Mouse (Mus musculus) midbrain, embryonic 16.5 days (tissue): ENCODE measurements around the gene Mthfsd. TPM values are rescaled to one million over a fixed set of nuclear protein-coding genes. Genes with fewer than 3 reads are reported as not detected.

Experiments used
- ATAC-seq: fragments of 200-750 bp; cut with Nextera tagmentation; 2 replicates; pipeline ENCODE4 v1.8.0; 2017; ENCODE audit warnings: moderate TSS enrichment
- H3K27ac ChIP-seq: fragments of 300-500 bp; sonication (generic); 2 replicates; pipeline ENCODE4 v1.5.1; 2014; ENCODE audit warnings: mild to moderate bottlenecking, low read length, mixed read lengths
- H3K27me3 ChIP-seq: fragments of 300-500 bp; sonication (generic); 2 replicates; pipeline ENCODE4 v1.6.1; 2014; ENCODE audit warnings: low read depth, low read length, mixed read lengths; ENCODE audit not compliant: control insufficient read depth, insufficient read depth
- H3K36me3 ChIP-seq: fragments of 300-500 bp; sonication (generic); 2 replicates; pipeline ENCODE4 v1.6.1; 2014; ENCODE audit warnings: mild to moderate bottlenecking, low read length, moderate library complexity, mixed read lengths; ENCODE audit not compliant: control insufficient read depth, insufficient read depth
- H3K4me1 ChIP-seq: fragments of 300-500 bp; sonication (generic); 2 replicates; pipeline ENCODE4 v1.6.1; 2014; ENCODE audit warnings: mild to moderate bottlenecking, low read length, mixed read lengths; ENCODE audit not compliant: control insufficient read depth, insufficient read depth
- H3K4me2 ChIP-seq: fragments of 300-500 bp; sonication (generic); 2 replicates; pipeline ENCODE4 v1.6.1; 2014; ENCODE audit warnings: mild to moderate bottlenecking, low read length, mixed read lengths
- H3K4me3 ChIP-seq: fragments of 300-500 bp; sonication (generic); 2 replicates; pipeline ENCODE4 v1.5.1; 2014; ENCODE audit warnings: low read depth, mild to moderate bottlenecking, low read length, moderate library complexity, mixed read lengths
- H3K9ac ChIP-seq: fragments of 300-500 bp; sonication (generic); 2 replicates; pipeline ENCODE4 v1.6.1; 2014; ENCODE audit warnings: low read depth, low read length, mixed read lengths
- H3K9me3 ChIP-seq: fragments of 300-500 bp; sonication (generic); replicated peaks from 2 replicates; pipeline ENCODE4 v1.6.1; 2014; ENCODE audit warnings: mild to moderate bottlenecking, low read length, mixed read lengths; ENCODE audit not compliant: control insufficient read depth, poor library complexity, severe bottlenecking
- WGBS: fragments of 180-500 bp; shearing (Covaris S2); extraction: QIAGEN DNeasy Blood & Tissue Kit; methylation state at CpG from one replicate; pipeline ENCODE4 v1.1.7; 2014; 5-methylcytosine and 5-hydroxymethylcytosine counted together
- polyA plus RNA-seq: library from polyadenylated mRNA; unstranded; fragments of >200 nt; fragmentation: Nextera tagmentation; extraction: Ambion mirVana; gene quantifications from 2 replicates; pipeline ENCODE4 v1.2.1, GENCODE M21; 2015

The Mthfsd gene
- polyA plus RNA-seq, 1 experiment from 2014 or later = 52.3 TPM

GRCm38 (mm10) chr8:121118634-121119420 is 10.6 kb upstream of the Mthfsd start:
- Histone ChIP-seq H3K27ac (no peak overlapping the region), H3K9ac (no peak overlapping the region), H3K27me3 (peaks cover 76% of the 10 kb centered on the region), H3K36me3 (no peaks in the 10 kb centered on the region), H3K4me3 (no peak overlapping the region), H3K4me2 (no peak overlapping the region), H3K9me3 (no peaks in the 10 kb centered on the region; the same call in 1 of the 2 replicates), H3K4me1 (peaks cover 5% of the 10 kb centered on the region; the same call in 1 of the 2 replicates)
- 1% methylated on average over 18 of the region's 18 CpGs for WGBS
- no peak for ATAC-seq

- Histone ChIP-seq H3K27me3 (peaks cover 71% of the 10 kb centered on the region), H3K9me3 (no peaks in the 10 kb centered on the region; the same call in 1 of the 2 replicates), H3K36me3 (no peaks in the 10 kb centered on the region), H3K4me3 (peak overlapping the region; percentile 16; the same call in 1 of the 2 replicates), H3K4me1 (peaks cover 5% of the 10 kb centered on the region; the same call in 1 of the 2 replicates), H3K9ac (no peak overlapping the region), H3K27ac (no peak overlapping the region), H3K4me2 (no peak overlapping the region)
- WGBS = under 1% methylated on average over 28 of the region's 28 CpGs
- ATAC-seq = no peak
Measured at GRCm38 (mm10) chr8:121117906-121118305, 9.7 kb upstream of the Mthfsd start.

GRCm38 (mm10) chr8:121117186-121117651 is 9.0 kb upstream of the Mthfsd start:
- Histone ChIP-seq H3K27ac (no peak overlapping the region), H3K27me3 (peaks cover 69% of the 10 kb centered on the region), H3K9ac (no peak overlapping the region), H3K36me3 (no peaks in the 10 kb centered on the region), H3K4me2 (0 out of 2 replicates have a peak overlapping the region, but pooled peaks have one; percentile 4), H3K4me3 (peak overlapping the region; percentile 25), H3K9me3 (no peaks in the 10 kb centered on the region; the same call in 1 of the 2 replicates), H3K4me1 (peaks cover 5% of the 10 kb centered on the region; the same call in 1 of the 2 replicates)
- under 1% methylated on average over 53 of the region's 62 CpGs for WGBS
- ATAC-seq = no peak

- no peak overlapping the region for H3K27ac ChIP-seq
- no peak for ATAC-seq
- peaks cover 66% of the 10 kb centered on the region for H3K27me3 ChIP-seq
- H3K4me1 ChIP-seq = peaks cover 5% of the 10 kb centered on the region; the same call in 1 of the 2 replicates
- H3K4me2 ChIP-seq = peak overlapping the region; percentile 51
- no peaks in the 10 kb centered on the region for H3K36me3 ChIP-seq
- H3K9me3 ChIP-seq = no peaks in the 10 kb centered on the region; the same call in 1 of the 2 replicates
- peak overlapping the region; percentile 25 for H3K4me3 ChIP-seq
- WGBS = under 1% methylated on average over 53 of the region's 55 CpGs
- H3K9ac ChIP-seq = no peak overlapping the region
Measured at GRCm38 (mm10) chr8:121116591-121117185, 8.5 kb upstream of the Mthfsd start.

GRCm38 (mm10) chr8:121115948-121116347 is 7.8 kb upstream of the Mthfsd start, which contains the start of gene Foxc2:
Foxc2 (plus strand) TSS chr8:121116171.
- H3K27ac ChIP-seq = no peak within 1 kb of the TSS
- no peaks in the 10 kb centered on the region; the same call in 1 of the 2 replicates for H3K9me3 ChIP-seq
- peak within 1 kb of the TSS; percentile 25 for H3K4me3 ChIP-seq
- H3K36me3 ChIP-seq = no peaks in the 10 kb centered on the region
- ATAC-seq = no peak
- no peak within 1 kb of the TSS for H3K9ac ChIP-seq
- WGBS = under 1% methylated on average over 25 of the region's 25 CpGs
- H3K4me1 ChIP-seq = peaks cover 5% of the 10 kb centered on the region; the same call in 1 of the 2 replicates
- H3K4me2 ChIP-seq = peak within 1 kb of the TSS; percentile 51
- peaks cover 58% of the 10 kb centered on the region for H3K27me3 ChIP-seq

GRCm38 (mm10) chr8:121115136-121115535 is 6.9 kb upstream of the Mthfsd start:
- under 1% methylated on average over 25 of the region's 25 CpGs for WGBS
- H3K4me1 ChIP-seq = peaks cover 5% of the 10 kb centered on the region; the same call in 1 of the 2 replicates
- no peak overlapping the region for H3K27ac ChIP-seq
- no peaks in the 10 kb centered on the region for H3K36me3 ChIP-seq
- H3K9me3 ChIP-seq = no peaks in the 10 kb centered on the region; the same call in 1 of the 2 replicates
- H3K4me3 ChIP-seq = no peak overlapping the region
- H3K9ac ChIP-seq = no peak overlapping the region
- no peak for ATAC-seq
- peaks cover 55% of the 10 kb centered on the region for H3K27me3 ChIP-seq
- H3K4me2 ChIP-seq = no peak overlapping the region

- 0 out of 2 replicates have a peak overlapping the region, but pooled peaks have one; percentile 16 for H3K4me2 ChIP-seq
- H3K9me3 ChIP-seq = no peaks in the 10 kb centered on the region; the same call in 1 of the 2 replicates
- WGBS = under 1% methylated on average over 21 of the region's 21 CpGs
Measured at GRCm38 (mm10) chr8:121113261-121113660, 5.1 kb upstream of the Mthfsd start.

GRCm38 (mm10) chr8:121111145-121111907 is 3.1 kb upstream of the Mthfsd start:
- Histone ChIP-seq H3K27me3 (peaks cover 33% of the 10 kb centered on the region), H3K27ac (no peak overlapping the region), H3K4me1 (peaks cover 14% of the 10 kb centered on the region), H3K9ac (no peak overlapping the region), H3K36me3 (no peaks in the 10 kb centered on the region), H3K9me3 (no peaks in the 10 kb centered on the region), H3K4me3 (no peak overlapping the region), H3K4me2 (no peak overlapping the region)
- 53% methylated on average over 7 of the region's 7 CpGs for WGBS
- ATAC-seq = no peak

More at GRCm38 (mm10) chr8:121113261-121113660, 5.1 kb upstream of the Mthfsd start:
- Histone ChIP-seq H3K27ac (no peak overlapping the region), H3K9ac (no peak overlapping the region), H3K4me1 (peaks cover 5% of the 10 kb centered on the region; the same call in 1 of the 2 replicates), H3K4me3 (no peak overlapping the region), H3K27me3 (peaks cover 51% of the 10 kb centered on the region), H3K36me3 (no peaks in the 10 kb centered on the region)
- ATAC-seq = peak; percentile 63; the same call in 1 of the 2 replicates
